Mouse (Mus musculus): Measurements from ENCODE around the gene Mrgbp.

Gene Mrgbp

DNA sequence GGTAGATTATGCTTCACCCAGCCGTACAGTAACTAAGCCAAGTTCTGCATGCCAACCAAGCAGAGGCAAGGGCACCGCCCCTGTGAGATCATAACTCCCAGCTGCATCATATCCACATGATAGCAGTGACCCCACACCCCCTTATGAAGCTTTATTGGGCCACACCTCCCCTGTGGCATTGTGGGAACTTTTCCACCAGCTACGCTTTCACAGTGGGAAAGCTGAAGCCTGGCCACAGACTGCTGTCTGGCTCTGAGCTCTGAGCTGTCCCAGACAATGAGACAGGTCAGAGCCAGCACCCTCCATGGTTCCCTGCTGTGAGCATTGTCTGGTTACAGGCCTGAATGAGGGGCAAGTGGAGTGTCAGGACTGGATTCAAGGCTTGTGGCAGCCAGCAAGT, at the start of gene Mrgbp:
Mrgbp (plus strand) TSS at position 303 of the 400 bp plus-strand sequence.
- DNase-seq: peak; percentile 62

DNA sequence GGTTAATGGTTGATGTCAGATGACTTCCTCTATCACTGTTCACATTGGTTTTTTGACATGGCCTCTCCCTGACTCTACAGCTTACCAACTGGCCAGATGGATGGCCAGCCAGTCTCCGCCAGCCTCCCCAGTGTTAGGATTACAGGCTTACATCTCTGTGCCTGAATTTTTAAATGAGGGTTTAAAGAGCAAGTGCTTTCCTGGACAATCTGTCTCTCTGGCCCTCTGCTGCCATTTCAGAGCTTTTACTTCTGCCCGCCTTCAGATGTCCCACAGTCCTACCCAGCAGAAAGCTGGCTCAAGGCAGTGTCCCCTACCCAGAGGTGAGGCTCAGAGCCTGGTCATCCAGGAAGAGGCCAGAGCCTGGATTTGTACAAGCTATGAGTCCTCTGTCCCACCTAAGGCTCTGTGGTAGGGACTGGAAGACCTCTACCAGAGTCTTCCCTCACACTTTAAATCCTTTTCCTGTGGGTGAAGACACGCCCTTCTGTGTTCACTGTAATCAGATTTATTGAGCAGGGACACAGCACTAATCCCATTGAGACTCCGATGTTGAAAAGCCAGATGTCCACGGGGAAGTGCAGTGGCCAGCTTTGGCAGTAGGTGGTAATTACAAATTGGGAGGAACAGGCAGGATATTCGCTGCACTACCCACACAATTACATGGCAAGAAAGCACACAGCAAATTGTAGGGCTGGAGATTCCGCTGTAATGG, 49.3 kb upstream of the Mrgbp start:
- DNase-seq: no peak

DNA sequence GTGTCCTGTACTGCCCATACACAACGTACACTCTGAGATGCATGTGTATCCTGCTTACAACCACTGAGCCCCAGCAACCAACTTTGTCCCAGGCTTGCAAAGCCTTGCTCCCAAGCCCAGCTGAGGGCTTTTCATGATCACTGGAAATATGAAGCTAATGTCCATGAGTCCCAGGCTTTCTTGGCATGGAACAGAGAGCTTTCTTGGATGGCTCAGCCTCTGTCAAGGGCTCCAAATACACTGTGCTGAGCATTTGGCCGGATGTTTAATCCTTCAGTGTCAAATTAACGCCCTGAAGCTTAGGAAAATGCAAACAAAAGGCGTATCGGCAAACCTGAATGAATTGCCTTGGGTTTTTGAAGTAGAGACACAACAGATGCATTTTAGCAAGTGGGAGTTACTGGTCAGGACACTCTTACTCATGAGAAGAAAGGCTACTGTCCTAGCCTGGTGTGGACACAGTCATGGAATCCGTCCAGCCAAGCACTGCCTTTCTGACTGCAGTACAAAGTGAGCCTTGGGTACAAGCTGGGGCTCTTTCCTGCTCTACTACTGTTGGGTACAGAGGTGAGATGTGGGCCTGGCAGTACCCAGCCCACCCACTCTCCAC, 48.6 kb upstream of the Mrgbp start:
- no peak for DNase-seq

DNA sequence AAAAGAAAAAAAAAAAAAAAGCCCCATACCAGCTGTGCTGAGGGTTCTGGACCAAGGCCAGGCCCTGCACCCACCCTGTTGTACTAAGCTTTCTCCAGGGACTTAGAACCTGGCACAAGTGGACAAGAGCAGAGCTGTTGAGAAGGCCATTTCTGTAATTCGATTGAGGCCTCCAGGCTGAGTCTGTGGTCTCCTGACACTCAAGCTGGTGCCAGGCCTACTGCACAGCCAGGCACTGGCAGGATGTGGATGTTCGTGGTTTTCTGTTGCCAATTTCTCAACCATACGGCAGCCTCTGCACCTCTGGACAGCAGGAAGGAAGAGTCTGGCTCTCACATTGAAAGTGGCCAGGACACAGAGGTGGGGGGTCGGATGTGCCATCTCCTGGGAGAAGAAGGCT, 47.9 kb upstream of the Mrgbp start:
- no peak for DNase-seq

DNA sequence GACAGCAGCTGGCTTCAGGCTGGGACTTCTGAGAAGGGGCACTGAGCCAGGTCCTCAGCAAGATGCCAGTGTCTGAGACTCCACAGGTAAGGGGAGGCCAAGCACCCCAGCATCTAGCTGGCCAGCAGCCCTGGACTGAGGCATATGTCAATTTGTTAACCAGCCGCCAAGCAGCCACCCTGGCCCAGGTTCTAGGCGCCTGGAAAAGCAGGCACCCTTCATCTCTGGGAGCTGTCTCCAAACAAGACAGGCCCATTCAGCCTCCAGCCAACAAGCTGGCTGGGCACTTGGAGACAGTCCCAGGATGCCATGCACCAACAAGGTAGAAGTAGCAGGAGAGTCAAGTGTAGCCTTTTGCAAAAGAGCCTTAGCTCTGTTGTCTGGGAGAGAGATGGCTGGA, 37.4 kb upstream of the Mrgbp start:
- no peak for DNase-seq

DNA sequence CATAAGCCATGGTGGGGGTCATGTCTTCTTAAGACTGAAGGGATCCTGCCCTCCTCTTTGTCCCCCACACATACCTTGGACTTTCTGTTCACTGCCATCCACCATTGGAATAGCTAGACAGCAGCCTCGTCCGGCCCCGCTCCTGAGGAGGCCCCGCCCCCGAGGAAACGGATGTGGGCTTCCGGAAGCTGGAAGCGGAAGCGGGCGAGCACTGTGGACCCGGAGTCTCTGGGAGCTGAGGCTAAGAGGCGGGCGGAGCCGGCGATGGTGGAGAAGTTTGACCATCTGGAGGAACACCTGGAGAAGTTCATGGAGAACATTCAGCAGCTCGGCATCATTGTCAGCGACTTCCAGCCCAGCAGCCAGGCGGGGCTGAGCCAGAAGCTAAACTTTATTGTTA, 36.1 kb upstream of the Mrgbp start:
- DNase-seq: no peak

DNA sequence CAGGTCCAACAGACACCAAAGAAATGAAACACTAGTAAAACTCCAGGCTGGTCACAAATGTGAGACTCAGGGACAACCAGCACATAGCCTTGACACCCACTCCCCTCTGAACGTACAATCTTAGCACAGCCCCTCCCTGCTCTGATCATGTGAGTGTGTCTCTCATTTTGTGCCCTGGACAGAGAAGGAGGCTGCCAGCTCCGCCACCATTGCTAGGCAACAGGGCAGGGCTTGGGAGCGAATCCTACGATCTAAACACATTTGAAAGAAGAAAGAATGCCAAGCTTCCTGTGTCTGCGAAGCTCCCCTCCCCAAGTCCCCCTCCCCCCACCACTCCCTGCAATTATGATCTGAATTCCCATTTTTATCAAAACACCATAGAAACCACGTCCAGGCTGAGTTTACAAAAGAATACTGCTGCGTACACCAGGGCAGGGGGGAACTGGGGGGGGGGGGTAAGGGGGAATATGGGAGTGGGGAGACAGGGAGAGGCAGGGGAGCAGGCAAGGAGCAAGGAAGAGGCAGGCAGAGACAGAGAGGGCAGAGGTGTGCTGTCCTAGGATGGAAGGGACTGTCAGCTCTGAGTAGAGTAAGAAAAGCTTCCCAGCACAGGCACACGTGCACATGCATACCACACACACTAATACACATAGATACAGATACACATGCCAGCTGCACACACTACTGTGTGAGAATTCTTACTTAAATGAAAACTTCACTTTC, 33.6 kb upstream of the Mrgbp start:
- no peak for DNase-seq

DNA sequence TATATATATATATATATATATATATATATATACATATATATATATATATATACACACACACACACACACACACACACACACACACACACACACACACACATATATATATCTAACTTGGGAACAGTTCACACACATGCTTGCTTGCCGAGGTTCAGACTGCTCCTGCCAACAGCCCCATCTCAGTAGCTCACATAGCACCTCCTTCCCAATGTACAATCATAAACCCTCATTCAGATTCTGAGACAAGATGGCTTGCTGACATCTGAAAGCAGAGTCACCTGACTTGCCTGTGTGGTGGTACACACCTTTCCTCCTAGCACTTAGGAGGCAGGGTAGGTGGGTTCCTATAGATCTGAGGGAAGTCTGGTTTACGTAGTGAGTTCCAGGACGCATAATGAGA, 28.8 kb upstream of the Mrgbp start:
- no peak for DNase-seq

DNA sequence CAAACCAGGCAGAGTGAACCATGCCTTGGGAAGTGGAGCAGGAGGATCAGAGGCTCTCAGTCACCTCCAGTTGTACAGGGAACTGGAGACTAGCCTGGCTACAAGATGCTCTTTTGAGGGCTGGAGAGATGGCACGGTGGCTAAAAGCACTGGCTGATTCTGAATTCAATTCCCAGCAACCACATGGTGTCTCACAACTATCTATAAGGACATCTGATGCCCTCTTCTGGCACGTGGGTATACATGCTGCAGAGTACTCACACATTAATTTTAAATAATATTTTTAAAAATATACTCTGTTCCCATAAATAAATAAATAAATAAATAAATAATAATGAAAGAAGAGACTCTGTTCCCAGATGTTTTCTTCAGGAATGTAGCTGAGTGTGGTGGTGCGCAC, 25.9 kb upstream of the Mrgbp start:
- no peak for DNase-seq

DNA sequence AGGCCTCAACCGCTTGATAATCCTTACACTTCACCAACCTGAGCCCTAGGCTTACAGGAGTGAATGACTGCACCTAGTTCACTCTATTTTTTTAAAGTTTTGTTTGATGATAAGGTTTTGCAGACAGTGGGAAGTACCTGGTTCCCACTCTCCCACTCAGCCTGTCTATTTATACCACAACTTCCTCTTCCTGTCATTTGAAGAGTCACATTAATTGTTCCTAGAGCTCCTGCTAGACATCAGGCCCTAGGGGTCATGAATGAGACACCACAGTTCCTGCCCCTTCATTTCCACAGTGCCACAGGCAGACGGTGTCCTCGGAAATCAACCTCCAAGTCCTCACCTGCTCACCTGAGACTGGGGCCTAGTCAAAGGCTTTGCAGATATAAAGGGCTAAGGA, 24.6 kb upstream of the Mrgbp start:
- no peak for DNase-seq

DNA sequence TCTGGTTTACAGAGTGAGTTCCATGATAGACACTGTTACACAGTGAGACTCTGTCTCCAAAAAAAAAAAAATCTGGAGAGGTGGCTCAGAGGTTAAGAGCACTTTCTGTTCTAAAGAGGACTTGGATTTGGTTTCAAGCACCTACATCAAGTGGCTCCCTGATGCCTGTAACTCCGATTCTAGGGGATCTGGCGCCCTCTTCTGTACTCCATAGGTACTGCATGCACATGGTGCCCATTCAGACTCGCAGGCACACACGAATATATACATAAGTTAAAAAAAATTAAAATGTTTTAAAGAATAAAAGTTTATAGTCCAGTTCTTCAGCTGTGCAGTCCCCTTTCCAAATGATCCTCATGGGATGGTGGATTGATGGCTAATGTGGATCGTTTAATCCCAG, 20.9 kb upstream of the Mrgbp start:
- no peak for DNase-seq

DNA sequence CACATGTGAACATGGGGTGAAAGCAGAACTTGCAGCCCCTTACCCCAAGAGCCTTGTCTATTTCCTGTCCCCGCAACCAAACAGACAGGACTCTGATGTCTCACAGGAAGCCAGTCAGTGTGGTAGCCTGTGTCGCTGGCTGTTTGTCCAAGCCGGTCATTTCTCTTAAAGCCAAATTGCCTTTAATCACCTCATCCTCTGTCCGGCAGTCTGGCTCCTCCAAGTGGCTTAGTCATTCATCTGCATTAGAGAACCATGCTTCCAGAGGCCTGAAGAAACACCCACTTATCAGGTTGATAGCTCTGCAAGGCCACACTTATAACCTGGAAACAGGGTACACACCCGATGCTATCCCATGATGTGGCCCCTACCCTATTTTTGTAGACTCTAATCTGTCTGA, 19.0 kb upstream of the Mrgbp start:
- DNase-seq: no peak

DNA sequence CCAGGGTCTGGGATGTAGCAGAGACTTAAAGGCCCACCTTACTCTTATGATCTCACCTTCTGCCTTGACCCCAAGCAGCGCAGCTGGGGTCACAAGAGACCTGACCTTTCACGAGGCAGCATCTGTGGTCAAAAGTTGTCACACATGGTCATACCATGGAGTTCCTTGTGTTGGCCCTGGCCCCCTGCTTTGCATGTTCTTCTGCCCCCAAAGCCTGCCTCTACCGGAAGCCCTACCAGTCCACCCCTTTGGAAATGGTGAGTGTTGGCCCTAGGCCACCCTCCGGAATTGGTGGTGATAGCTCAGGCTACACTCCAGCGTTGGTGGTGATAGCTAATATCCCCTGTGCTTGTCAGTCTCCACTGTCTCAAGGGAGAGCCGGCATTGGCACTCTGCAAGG, 17.8 kb upstream of the Mrgbp start:
- no peak for DNase-seq

DNA sequence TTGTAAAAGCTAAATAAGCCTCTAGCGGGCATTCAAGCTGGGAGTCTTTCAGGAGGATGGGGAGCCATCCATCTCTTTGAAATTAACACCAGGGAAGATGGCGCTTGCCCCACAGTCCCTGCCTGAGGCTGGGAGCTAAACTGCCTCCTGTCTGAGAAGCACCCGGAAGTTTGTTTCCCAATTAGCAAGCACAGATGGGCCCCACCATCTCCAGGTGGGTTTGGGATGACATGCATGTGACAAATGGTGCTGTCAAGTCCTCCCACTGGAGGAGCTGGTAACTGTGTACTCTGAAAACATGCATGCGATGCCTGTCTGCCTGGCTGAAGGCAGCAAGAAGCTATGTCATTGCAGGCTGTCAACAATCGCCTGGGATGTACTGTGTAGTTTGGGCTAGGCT, 17.3 kb upstream of the Mrgbp start:
- no peak for DNase-seq

DNA sequence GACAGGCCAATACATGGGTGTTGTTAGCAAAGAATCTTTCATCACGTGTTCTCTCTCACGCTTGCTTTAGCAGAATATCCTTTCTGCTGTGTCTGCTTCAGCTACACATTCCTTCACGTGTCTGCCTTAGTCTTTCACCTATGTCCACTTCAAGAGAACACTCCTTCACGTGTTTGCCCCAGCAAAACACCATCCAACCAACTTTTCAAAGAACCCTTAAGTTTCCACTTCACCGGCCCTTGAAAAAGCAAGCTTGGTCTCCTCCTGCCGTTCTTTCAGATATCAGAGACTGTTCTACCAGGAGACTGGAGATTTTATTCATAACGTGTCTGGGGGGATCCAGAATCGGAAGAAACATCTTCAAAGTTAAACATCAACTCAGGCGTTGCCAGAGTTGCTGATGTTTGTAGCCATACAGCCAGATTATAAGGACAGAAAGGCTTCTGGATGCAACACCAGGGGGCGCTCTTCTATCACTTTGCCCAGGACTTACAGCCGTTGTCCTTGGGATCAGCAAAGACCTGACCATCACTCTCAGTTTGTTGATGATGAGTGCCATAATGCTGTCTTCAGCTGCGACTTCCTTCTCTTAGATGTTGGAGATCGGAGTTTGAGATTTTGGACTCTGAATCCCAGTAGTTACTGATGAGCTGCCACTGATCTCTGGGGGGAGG, 14.7 kb upstream of the Mrgbp start:
- DNase-seq: peak; percentile 73

DNA sequence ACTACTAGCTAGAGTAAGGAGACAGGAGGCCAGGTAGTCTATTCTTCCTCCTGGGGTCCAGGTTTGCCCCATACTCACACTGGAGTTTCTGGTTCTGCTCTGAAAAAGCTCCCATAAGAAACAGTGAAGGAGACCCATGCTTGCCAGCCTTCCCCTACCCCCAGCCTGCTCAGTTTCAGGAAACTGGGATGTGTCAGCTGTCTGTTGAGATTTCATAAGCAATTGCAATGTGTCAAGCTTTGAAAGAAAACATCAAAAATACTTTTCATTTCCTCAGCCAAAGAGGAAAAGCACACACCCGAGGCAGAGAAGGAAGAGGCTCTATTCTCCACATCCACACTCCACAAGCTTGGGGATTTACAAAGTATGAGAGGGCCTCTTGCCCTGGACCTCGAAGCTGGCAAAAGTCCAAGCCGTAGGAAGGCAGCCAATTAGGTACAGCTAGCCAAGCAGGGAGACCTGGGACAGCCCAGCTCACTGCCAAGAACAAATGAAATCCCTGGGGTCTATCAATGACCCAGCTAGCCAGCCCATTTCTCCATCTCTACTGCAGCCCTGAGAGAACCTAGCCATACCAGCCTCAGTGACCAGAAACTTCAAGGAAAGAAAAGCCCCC, 12.0 kb upstream of the Mrgbp start:
- DNase-seq: peak; percentile 72

DNA sequence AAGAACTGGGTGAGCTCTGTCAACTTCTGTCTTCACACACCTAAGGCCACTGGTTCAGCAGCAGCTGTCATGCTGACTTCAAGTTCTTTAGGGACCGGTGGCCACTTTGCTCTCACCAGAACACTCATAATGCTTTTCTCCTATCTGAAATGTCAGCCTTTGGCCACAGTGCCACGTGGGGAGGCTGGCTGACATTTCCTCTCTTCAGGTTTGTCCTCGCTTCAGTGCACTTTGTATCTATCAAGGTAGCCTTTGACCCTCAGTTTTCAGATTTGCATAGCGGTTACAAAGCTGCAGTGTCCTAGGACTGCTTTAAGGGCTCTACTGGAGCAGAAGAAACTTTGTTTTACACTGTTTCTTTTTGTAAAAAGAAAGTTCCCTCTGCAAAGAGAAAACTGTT, 4.6 kb upstream of the Mrgbp start:
- no peak for DNase-seq

DNA sequence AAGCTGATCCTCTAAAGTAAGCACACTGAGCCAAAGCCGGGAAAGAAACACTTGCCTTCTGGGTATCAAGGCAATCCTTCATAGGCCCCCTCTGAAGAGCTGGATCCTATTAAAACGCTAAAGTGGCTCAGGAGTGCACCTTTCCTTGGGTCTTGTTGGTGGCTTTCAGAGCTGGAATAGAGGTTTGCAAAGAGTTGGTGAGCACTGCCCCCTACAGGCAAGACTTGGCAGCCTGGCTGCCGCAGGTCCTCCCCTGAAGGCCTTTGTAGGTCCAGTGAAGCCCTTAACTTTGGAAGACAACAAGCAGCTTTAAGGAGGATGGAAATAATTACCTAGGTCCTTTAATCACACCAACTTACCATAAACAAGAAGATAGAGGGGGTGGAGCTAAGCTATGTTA, 2.4 kb upstream of the Mrgbp start:
- DNase-seq: peak; percentile 81

DNA sequence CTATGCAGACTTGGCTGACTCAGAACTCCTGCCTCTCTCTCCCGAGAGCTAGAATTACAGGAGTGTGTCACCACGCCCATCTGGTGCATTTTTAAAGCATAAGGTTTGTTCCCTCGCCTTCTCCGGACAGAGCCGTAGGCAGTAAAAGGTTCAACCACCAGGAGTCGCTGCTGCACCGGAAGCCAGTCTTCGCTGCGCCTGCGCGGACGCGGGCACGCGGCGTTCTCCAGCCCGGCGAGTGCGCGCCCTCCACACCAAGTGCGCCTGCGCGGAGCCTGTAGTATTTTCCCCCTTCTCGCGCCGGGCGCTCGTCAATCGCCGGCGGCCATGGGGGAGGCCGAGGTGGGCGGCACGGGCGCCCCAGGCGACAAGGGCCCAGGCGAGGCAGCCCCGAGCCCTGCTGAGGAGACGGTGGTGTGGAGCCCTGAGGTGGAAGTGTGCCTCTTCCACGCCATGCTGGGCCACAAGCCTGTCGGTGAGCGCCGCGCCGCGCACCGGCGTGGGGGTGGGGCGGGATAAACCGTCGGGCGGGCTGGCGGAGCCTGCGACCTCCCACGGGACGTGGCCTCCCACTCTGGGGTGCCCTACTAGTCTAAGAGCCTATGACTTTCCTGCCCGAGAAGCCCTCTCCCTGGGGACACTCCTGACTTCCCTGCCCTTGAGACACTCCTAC, 1.5 kb downstream of the Mrgbp start:
- DNase-seq: peak; percentile 97

DNA sequence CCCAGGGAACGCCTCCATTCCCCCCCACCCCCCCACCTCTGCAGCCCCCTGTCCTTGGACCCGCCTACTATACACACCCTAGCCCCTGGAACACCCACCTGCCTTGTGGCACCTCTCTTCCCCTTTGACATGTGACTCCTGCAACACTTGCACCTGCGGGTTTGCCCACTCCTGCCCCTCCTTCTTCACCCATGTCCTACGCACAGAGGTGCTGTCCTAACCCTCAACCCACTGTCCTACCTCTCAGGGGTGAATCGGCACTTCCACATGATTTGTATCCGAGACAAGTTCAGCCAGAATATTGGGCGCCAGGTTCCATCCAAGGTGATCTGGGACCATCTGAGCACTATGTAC, 2.0 kb downstream of the Mrgbp start:
- no peak for DNase-seq

DNA sequence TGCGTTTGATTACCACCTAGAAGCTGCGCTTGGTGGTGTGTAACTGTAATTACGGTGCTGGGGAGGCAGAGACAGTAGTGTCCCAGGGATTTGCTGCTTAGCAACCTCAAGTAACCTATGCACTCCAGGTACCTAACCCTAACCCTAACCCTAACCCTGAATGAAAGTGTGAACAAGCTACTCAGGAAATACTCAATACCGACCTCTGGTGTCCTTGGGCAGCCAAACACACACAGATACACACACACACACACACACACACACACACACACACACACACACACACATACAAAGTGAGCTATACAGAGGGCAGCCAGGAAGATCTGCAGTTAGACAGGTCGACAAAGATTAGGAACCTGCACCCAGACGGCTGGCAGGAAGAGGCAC, 7.6 kb downstream of the Mrgbp start:
- no peak for DNase-seq

DNA sequence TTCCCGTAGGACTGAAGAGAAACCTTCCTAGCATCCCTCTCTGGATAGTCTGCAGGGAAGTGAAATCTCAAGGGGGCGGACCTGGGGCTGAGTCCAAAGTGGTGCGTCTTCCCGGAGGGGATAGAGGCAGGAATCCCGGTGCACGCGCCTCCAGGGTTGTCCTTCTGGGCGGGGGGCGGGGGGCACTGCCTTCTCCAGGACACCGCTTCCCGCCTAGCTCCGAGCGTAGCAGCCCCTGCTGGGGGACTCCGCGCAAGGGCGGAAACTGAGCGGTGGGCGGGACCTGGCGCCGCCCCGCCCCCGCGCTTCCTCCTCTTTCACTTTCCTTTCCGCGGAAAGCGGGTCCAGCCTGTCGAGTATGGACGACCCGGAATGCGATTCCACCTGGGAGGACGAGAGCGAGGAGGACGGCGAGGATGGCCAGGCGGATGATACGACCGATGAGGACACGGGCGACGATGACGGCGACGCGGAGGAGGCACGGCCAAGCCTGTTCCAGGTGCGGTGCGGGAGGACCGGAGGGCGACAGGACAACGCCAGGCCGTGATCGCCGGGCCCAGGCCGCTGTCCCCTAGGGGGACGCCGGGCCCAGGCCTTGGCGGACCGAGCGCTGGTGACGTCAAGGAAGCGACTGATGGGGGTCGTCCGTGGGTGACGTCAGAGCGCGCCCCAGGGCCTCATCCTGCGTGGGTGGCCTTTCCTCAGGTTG, 8.2 kb downstream of the Mrgbp start, which contains the start of gene Ogfr:
Ogfr (plus strand) TSS at position 123 of the 709 bp plus-strand sequence.
- DNase-seq: peak; percentile 84
